Mouse (Mus musculus): ENCODE measurements around the gene Celsr3.

Gene Celsr3

GRCm38 (mm10) chr9:108858792-108859527 lies 32.8 kb downstream of the Celsr3 start:
- DNase-seq: no peak
